Mouse (Mus musculus) kidney, adult 2 months (tissue): Measurements from ENCODE around the gene Creb5.

Experiments used
- CTCF ChIP-seq: fragments of 200-500 bp; conservative IDR thresholded peaks from 2 replicates; pipeline ENCODE4 v1.5.1; 2011; ENCODE audit warnings: low read depth, mild to moderate bottlenecking, control low read depth, low read length, moderate library complexity, mixed read lengths; ENCODE audit not compliant: insufficient read depth, insufficient read length
- POLR2A ChIP-seq: fragments of 200-500 bp; IDR thresholded peaks from one replicate; pipeline ENCODE4 v1.6.1; 2011; ENCODE audit warnings: low read depth, low read length, control low read depth

GRCm38 (mm10) chr6:53508847-53509494, 221.9 kb downstream of the Creb5 start:
- no peak for TF ChIP-seq CTCF
- no peak for TF ChIP-seq POLR2A
